Mouse (Mus musculus) neural tube, embryonic 11.5 days (tissue): ENCODE results near the gene Sbf1. TPM values are rescaled to one million over a fixed set of nuclear protein-coding genes. Genes with fewer than 3 reads are reported as not detected.

Experiments
- ATAC-seq: fragments of 200-750 bp; cut with Nextera tagmentation; 2 replicates; pipeline ENCODE4 v1.8.0; 2017; ENCODE audit warnings: moderate number of reproducible peaks, mild to moderate bottlenecking, moderate TSS enrichment, moderate library complexity; ENCODE audit not compliant: insufficient read depth, low FRiP score, low TSS enrichment
- DNase-seq: peaks from one replicate; pipeline ENCODE4 v3.0.0-alpha.2; 2015; ENCODE audit warnings: low spot score
- H3K27ac ChIP-seq: fragments of 300-500 bp; sonication (generic); 2 replicates; pipeline ENCODE4 v1.5.1; 2014; ENCODE audit warnings: low read depth, mild to moderate bottlenecking, low read length
- H3K27me3 ChIP-seq: fragments of 300-500 bp; sonication (generic); 2 replicates; pipeline ENCODE4 v1.6.1; 2014; ENCODE audit warnings: mild to moderate bottlenecking, low read length, mixed read lengths; ENCODE audit not compliant: control insufficient read depth, insufficient read depth
- H3K36me3 ChIP-seq: fragments of 300-500 bp; sonication (generic); 2 replicates; pipeline ENCODE4 v1.6.1; 2014; ENCODE audit warnings: mild to moderate bottlenecking, low read length, moderate library complexity, mixed read lengths; ENCODE audit not compliant: control insufficient read depth, insufficient read depth
- H3K4me1 ChIP-seq: fragments of 300-500 bp; sonication (generic); 2 replicates; pipeline ENCODE4 v1.6.1; 2014; ENCODE audit warnings: low read length, mixed read lengths; ENCODE audit not compliant: control insufficient read depth, insufficient read depth
- H3K4me2 ChIP-seq: fragments of 300-500 bp; sonication (generic); 2 replicates; pipeline ENCODE4 v1.6.1; 2014; ENCODE audit warnings: low read depth, mild to moderate bottlenecking, moderate library complexity
- H3K4me3 ChIP-seq: fragments of 300-500 bp; sonication (generic); 2 replicates; pipeline ENCODE4 v1.5.1; 2014; ENCODE audit warnings: low read depth, low read length
- H3K9ac ChIP-seq: fragments of 300-500 bp; sonication (generic); 2 replicates; pipeline ENCODE4 v1.6.1; 2014; ENCODE audit warnings: mild to moderate bottlenecking, low read length
- H3K9me3 ChIP-seq: fragments of 300-500 bp; sonication (generic); 2 replicates; pipeline ENCODE4 v1.6.1; 2016; ENCODE audit warnings: low read length; ENCODE audit not compliant: control insufficient read depth
- WGBS: fragments of 180-500 bp; shearing (Covaris S2); extraction: QIAGEN DNeasy Blood & Tissue Kit; methylation state at CpG from one replicate; pipeline ENCODE4 v1.1.7; 2014; 5-methylcytosine and 5-hydroxymethylcytosine counted together
- polyA plus RNA-seq: library from polyadenylated mRNA; unstranded; fragments of >200 nt; fragmentation: Nextera tagmentation; extraction: Ambion mirVana; gene quantifications from 2 replicates; pipeline ENCODE4 v1.2.1, GENCODE M21; 2014

The Sbf1 gene
- polyA plus RNA-seq, 1 experiment from 2014 or later = 90.7 TPM

DNA sequence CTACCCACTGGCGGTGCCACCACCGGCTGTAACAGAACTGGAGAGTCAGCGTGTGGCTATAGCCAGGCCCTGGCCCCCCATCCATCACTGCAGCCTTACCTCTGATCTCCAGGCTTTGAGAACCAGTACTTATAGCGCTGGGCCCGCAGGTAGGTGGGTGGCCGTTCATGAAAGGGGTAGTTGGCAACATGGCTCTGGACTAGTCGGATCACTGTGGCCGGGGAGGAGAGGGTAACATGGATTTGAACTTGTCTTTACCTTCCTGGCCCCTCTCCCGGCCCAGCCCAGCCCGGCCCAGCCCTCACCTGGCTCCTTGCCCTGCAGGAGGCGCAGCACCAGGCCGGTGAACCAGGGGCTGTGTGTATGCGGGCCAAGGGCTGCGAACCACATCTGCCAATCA is 36.9 kb upstream of the Sbf1 start:
- WGBS = 94% methylated on average over 14 of the region's 14 CpGs
- Histone ChIP-seq H3K9me3 (no peaks in the 10 kb centered on the region), H3K4me2 (no peak overlapping the region), H3K36me3 (peaks cover 12% of the 10 kb centered on the region), H3K4me3 (no peak overlapping the region), H3K27ac (no peak overlapping the region), H3K27me3 (no peaks in the 10 kb centered on the region), H3K4me1 (peaks cover 11% of the 10 kb centered on the region), H3K9ac (no peak overlapping the region)
- ATAC-seq = no peak
- DNase-seq = no peak

DNA sequence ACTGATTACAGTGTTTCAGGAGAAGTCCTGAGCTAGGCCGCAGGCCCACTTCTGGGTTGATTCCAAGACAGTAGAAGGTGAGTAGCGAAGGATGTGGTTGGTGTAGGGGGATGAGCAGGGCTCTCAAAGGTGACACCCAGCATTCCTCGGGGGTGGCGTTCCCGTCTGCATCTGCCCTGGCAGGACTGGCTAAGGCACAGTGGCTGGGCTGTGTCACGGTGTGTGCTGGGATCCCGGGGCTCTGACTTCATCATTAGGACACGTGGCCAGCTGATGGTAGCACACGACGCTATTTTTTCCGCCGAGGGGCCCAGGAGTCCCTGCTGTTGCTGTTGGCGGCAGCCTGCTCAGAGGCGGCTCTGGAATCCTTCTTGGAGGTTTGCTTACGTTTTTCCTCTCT is 36.2 kb upstream of the Sbf1 start:
- Histone ChIP-seq H3K27me3 (no peaks in the 10 kb centered on the region), H3K4me2 (no peak overlapping the region), H3K9ac (no peak overlapping the region), H3K27ac (no peak overlapping the region), H3K36me3 (peaks cover 12% of the 10 kb centered on the region), H3K9me3 (no peaks in the 10 kb centered on the region), H3K4me1 (peaks cover 9% of the 10 kb centered on the region), H3K4me3 (no peak overlapping the region)
- no peak for DNase-seq
- ATAC-seq = no peak
- 93% methylated on average over 15 of the region's 15 CpGs for WGBS

DNA sequence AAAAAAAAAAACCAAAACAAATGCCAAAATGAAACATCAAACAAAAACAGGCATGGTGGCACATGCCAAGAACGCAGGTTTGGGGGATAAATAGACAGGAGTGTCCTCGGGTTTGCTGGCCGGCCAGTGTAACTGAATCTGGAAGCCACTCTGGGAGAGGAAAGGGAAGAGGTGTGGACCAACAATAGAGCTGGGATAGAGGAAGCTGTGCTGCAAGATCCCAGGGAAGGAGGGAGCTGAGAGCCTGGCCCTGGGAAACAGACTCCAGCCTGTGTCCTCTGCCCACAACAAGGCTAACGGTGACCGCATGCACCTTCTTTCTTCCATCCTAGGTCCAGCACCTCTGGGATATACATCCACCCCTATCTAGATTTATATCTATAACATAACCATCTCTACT is 35.3 kb upstream of the Sbf1 start:
- Histone ChIP-seq H3K4me1 (peaks cover 9% of the 10 kb centered on the region), H3K4me2 (no peak overlapping the region), H3K27ac (no peak overlapping the region), H3K36me3 (peaks cover 12% of the 10 kb centered on the region), H3K9ac (no peak overlapping the region), H3K27me3 (no peaks in the 10 kb centered on the region), H3K4me3 (no peak overlapping the region), H3K9me3 (no peaks in the 10 kb centered on the region)
- DNase-seq (no peak), ATAC-seq (no peak)
- 91% methylated on average over 5 of the region's 5 CpGs for WGBS

GRCm38 (mm10) chr15:89343325-89343724 is 28.2 kb upstream of the Sbf1 start:
- Histone ChIP-seq H3K27me3 (no peaks in the 10 kb centered on the region), H3K4me1 (no peaks in the 10 kb centered on the region), H3K9ac (no peak overlapping the region), H3K27ac (no peak overlapping the region), H3K4me2 (no peak overlapping the region), H3K4me3 (no peak overlapping the region), H3K9me3 (no peaks in the 10 kb centered on the region), H3K36me3 (no peaks in the 10 kb centered on the region)
- no peak for ATAC-seq
- 88% methylated on average over 3 of the region's 3 CpGs for WGBS
- no peak for DNase-seq

GRCm38 (mm10) chr15:89341678-89342077 is 26.6 kb upstream of the Sbf1 start:
- no peak overlapping the region for H3K4me3 ChIP-seq
- no peaks in the 10 kb centered on the region for H3K4me1 ChIP-seq
- H3K9ac ChIP-seq = no peak overlapping the region
- no peaks in the 10 kb centered on the region for H3K36me3 ChIP-seq
- no peak overlapping the region for H3K4me2 ChIP-seq
- no peaks in the 10 kb centered on the region for H3K27me3 ChIP-seq
- WGBS = 39% methylated on average over 1 of the region's 1 CpGs
- no peak for DNase-seq
- ATAC-seq = no peak
- no peak overlapping the region for H3K27ac ChIP-seq
- H3K9me3 ChIP-seq = no peaks in the 10 kb centered on the region

- DNase-seq (no peak), ATAC-seq (no peak)
- no peaks in the 10 kb centered on the region for H3K9me3 ChIP-seq
- no peak overlapping the region for H3K4me3 ChIP-seq
- no peak overlapping the region for H3K27ac ChIP-seq
- no peak overlapping the region for H3K9ac ChIP-seq
- H3K4me2 ChIP-seq = no peak overlapping the region
- no peaks in the 10 kb centered on the region for H3K4me1 ChIP-seq
- H3K36me3 ChIP-seq = no peaks in the 10 kb centered on the region
- WGBS = 78% methylated on average over 3 of the region's 3 CpGs
- H3K27me3 ChIP-seq = no peaks in the 10 kb centered on the region
Observed at GRCm38 (mm10) chr15:89340136-89340535, 25.0 kb upstream of the Sbf1 start.

- no peaks in the 10 kb centered on the region for H3K4me1 ChIP-seq
- no peaks in the 10 kb centered on the region for H3K36me3 ChIP-seq
- H3K27ac ChIP-seq = no peak overlapping the region
- no peaks in the 10 kb centered on the region for H3K9me3 ChIP-seq
- ATAC-seq (no peak), DNase-seq (no peak)
- H3K4me3 ChIP-seq = no peak overlapping the region
- no peak overlapping the region for H3K4me2 ChIP-seq
- no peak overlapping the region for H3K9ac ChIP-seq
- WGBS = 86% methylated on average over 2 of the region's 2 CpGs
- H3K27me3 ChIP-seq = no peaks in the 10 kb centered on the region
Observed at GRCm38 (mm10) chr15:89339696-89340095, 24.6 kb upstream of the Sbf1 start.

DNA sequence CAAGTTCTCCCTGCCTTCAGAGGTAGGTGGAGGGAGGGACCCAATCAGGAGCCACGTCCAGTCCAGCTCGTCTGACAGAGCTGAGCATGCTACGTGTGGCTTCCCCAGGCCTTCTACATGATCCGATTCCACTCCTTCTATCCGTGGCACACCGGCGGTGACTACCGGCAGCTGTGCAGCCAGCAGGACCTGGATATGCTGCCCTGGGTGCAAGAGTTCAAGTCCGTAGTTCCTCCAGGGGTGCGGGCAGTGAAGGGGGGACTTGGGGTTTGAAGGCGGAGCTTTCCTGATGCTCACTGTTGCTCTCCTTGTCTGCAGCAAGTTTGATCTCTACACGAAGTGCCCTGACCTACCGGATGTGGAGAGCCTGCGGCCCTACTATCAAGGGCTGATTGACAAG is 21.3 kb upstream of the Sbf1 start:
- no peak overlapping the region for H3K4me2 ChIP-seq
- H3K27ac ChIP-seq = no peak overlapping the region
- H3K4me3 ChIP-seq = no peak overlapping the region
- WGBS = 88% methylated on average over 14 of the region's 14 CpGs
- H3K36me3 ChIP-seq = no peaks in the 10 kb centered on the region
- DNase-seq (no peak), ATAC-seq (no peak)
- H3K27me3 ChIP-seq = no peaks in the 10 kb centered on the region
- H3K9ac ChIP-seq = no peak overlapping the region
- H3K4me1 ChIP-seq = no peaks in the 10 kb centered on the region
- H3K9me3 ChIP-seq = no peaks in the 10 kb centered on the region

- Histone ChIP-seq H3K9ac (no peak overlapping the region), H3K36me3 (no peaks in the 10 kb centered on the region), H3K4me1 (no peaks in the 10 kb centered on the region), H3K4me3 (no peak overlapping the region), H3K9me3 (no peaks in the 10 kb centered on the region), H3K27ac (no peak overlapping the region), H3K4me2 (no peak overlapping the region), H3K27me3 (no peaks in the 10 kb centered on the region)
- ATAC-seq (no peak), DNase-seq (no peak)
- WGBS = 87% methylated on average over 17 of the region's 17 CpGs
Observed at GRCm38 (mm10) chr15:89334774-89335537, 19.8 kb upstream of the Sbf1 start.
